Mouse (Mus musculus) midbrain, embryonic 13.5 days (tissue): ENCODE data around the gene Brdt. TPM values are rescaled to one million over a fixed set of nuclear protein-coding genes. Genes with fewer than 3 reads are reported as not detected.

ENCODE experiments used
- ATAC-seq: fragments of 200-750 bp; cut with Nextera tagmentation; 2 replicates; pipeline ENCODE4 v1.8.0; 2017; ENCODE audit warnings: mild to moderate bottlenecking, moderate TSS enrichment, moderate library complexity
- H3K27ac ChIP-seq: fragments of 300-500 bp; sonication (generic); 2 replicates; pipeline ENCODE4 v1.5.1; 2015; ENCODE audit warnings: inconsistent platforms, mild to moderate bottlenecking, moderate library complexity
- H3K27me3 ChIP-seq: fragments of 300-500 bp; sonication (generic); 2 replicates; pipeline ENCODE4 v1.6.1; 2015; ENCODE audit warnings: mild to moderate bottlenecking, inconsistent platforms
- H3K36me3 ChIP-seq: fragments of 300-500 bp; sonication (generic); 2 replicates; pipeline ENCODE4 v1.6.1; 2015; ENCODE audit warnings: mild to moderate bottlenecking, inconsistent platforms
- H3K4me1 ChIP-seq: fragments of 300-500 bp; sonication (generic); replicated peaks from 2 replicates; pipeline ENCODE4 v1.6.1; 2015; ENCODE audit warnings: inconsistent platforms
- H3K4me2 ChIP-seq: fragments of 300-500 bp; sonication (generic); replicated peaks from 2 replicates; pipeline ENCODE4 v1.6.1; 2015; ENCODE audit warnings: moderate library complexity, mild to moderate bottlenecking, inconsistent platforms
- H3K4me3 ChIP-seq: fragments of 300-500 bp; sonication (generic); replicated peaks from 2 replicates; pipeline ENCODE4 v1.5.1; 2015; ENCODE audit warnings: mild to moderate bottlenecking, inconsistent platforms
- H3K9ac ChIP-seq: fragments of 300-500 bp; sonication (generic); replicated peaks from 2 replicates; pipeline ENCODE4 v1.6.1; 2015; ENCODE audit warnings: mild to moderate bottlenecking, inconsistent platforms
- H3K9me3 ChIP-seq: fragments of 300-500 bp; sonication (generic); 2 replicates; pipeline ENCODE4 v1.6.1; 2016; ENCODE audit warnings: mild to moderate bottlenecking, inconsistent platforms
- WGBS: fragments of 180-500 bp; shearing (Covaris S2); methylation state at CpG from one replicate; pipeline ENCODE4 v1.1.7; 2015; 5-methylcytosine and 5-hydroxymethylcytosine counted together
- polyA plus RNA-seq: library from polyadenylated mRNA; unstranded; fragments of >200 nt; fragmentation: Nextera tagmentation; extraction: Ambion mirVana; gene quantifications from 2 replicates; pipeline ENCODE4 v1.2.1, GENCODE M21; 2015

Gene Brdt
- polyA plus RNA-seq, 1 experiment from 2014 or later = 1.5 TPM

DNA sequence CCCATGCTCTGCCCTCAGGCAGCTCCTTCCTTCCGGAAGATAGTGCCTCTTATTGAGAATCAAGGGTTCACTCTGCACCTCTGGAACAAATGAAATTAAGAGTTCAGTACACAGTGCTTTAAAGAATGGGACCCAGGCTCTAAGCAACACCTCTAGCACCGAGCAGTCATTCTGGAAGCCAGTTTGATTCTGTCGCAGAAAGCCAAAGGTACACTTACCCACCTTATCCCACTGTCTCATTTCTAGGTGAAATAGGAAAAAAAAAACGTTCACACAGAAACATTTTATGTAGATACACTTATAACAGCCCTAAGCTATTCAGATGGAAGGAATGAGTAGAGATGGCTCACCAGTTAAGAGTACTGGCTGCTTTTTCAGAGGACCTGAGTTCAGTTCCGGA is 71.5 kb downstream of the Brdt start, which contains the start of gene Ephx4:
Gene Ephx4 (plus strand): TSS at position 301 of the 400 bp plus-strand sequence.
- Histone ChIP-seq H3K9me3 (no peaks in the 10 kb centered on the region), H3K9ac (peak within 1 kb of the TSS; percentile 66), H3K27me3 (peaks cover 37% of the 10 kb centered on the region), H3K27ac (no peak within 1 kb of the TSS), H3K4me1 (peaks cover 12% of the 10 kb centered on the region), H3K4me3 (peak within 1 kb of the TSS; percentile 63), H3K36me3 (no peaks in the 10 kb centered on the region), H3K4me2 (peak within 1 kb of the TSS; percentile 89)
- no peak for ATAC-seq
- WGBS = 21% methylated on average over 5 of the region's 5 CpGs

DNA sequence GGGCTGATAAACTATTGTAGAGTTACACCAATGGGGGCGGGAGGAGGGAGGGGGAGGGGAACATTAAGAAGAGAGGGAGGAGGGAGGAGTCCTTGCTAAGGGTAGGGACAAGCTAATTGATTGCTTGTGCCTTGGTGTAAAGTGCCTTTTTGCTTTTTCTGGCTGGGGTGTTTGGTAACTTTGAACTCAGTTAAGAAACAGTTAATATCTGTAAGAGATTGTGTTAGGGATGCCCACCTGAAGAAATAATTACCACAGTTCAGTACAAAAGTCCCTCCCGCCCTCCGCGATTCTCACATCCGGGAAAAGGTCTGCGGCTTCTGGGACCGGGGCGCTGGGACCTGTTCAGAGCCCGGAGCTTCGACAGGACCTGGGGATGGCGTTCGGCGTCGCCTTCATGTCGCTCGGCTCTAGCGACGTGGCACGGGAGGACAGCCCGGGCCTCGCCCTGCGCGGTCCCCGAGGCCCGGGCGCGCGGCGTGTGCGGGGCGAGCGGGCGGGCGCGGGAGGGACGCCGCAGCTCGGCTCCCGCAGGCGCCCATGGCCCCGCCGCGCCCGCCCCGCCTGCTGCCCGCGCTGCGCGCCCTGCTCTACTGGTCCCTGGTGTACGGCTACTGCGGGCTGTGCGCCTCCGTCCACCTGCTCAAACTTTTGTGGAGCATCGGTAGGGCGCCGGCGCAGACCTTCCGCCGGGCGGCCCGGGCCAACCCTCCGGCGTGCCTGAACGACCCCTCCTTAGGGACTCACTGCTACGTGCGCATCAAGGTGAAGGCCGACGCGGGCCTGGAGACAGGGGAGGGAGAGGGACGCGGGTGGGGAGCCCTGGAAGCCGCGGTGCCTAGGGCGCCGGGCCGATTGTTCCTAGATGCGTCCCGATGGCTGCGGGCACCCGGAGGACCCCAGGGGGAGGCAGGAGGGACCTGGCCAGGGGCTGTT is 72.3 kb downstream of the Brdt start:
- Histone ChIP-seq H3K4me2 (peak overlapping the region; percentile 89), H3K4me1 (peaks cover 12% of the 10 kb centered on the region), H3K27me3 (peaks cover 37% of the 10 kb centered on the region), H3K36me3 (no peaks in the 10 kb centered on the region), H3K27ac (no peak overlapping the region), H3K9ac (peak overlapping the region; percentile 66), H3K4me3 (peak overlapping the region; percentile 63), H3K9me3 (no peaks in the 10 kb centered on the region)
- peak; percentile 90 for ATAC-seq
- WGBS = under 1% methylated on average over 42 of the region's 80 CpGs

- Histone ChIP-seq H3K9me3 (no peaks in the 10 kb centered on the region), H3K36me3 (no peaks in the 10 kb centered on the region), H3K27me3 (peaks cover 37% of the 10 kb centered on the region), H3K4me2 (peak overlapping the region; percentile 89), H3K4me3 (peak overlapping the region; percentile 63), H3K9ac (peak overlapping the region; percentile 66), H3K27ac (no peak overlapping the region), H3K4me1 (peaks cover 12% of the 10 kb centered on the region)
- 26% methylated on average over 12 of the region's 12 CpGs for WGBS
- no peak for ATAC-seq
These were observed 73.2 kb downstream of the Brdt start for GRCm38 (mm10) chr5:107403947-107404684.

DNA sequence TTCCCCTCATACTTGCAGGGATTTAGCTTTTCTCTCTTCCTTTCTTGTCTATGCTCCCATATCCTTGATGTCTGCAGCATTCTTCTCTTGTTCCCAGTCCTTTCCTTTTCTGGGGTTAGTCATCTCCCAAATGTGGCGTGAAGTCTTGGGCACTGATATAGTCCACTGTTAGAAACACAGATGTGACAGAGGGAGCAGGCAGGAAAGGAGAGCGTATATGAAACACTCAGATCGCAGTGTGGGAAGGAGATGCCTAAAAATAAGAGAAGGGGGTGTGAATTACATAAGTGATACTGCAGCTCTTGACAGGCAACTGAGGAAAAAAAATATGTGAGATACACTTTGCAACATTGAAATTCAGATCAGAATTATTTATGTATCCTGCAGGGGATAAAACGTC is 74.4 kb downstream of the Brdt start:
- Histone ChIP-seq H3K4me1 (peaks cover 12% of the 10 kb centered on the region), H3K4me3 (no peak overlapping the region), H3K9ac (no peak overlapping the region), H3K27ac (no peak overlapping the region), H3K4me2 (no peak overlapping the region), H3K9me3 (no peaks in the 10 kb centered on the region), H3K27me3 (peaks cover 37% of the 10 kb centered on the region), H3K36me3 (no peaks in the 10 kb centered on the region)
- 90% methylated on average over 4 of the region's 4 CpGs for WGBS
- no peak for ATAC-seq

DNA sequence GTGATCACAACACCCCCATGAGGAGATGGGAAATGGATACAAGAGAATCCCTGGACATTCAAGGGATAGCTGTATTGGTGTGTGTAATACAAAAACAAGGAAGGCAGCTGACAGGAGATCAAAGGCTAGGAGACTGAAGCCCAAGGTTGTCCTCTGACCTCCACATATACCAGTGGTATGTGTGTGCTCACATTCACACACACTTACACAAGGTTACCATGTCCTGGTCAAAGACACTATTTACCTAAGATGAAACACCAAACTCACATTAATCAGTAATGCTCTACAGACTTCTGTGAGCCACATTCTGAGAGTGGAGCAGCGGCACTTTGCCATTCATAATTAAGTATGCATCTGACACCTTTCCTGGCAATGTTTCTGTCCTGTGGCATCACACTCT is 79.3 kb downstream of the Brdt start:
- no peak overlapping the region for H3K4me3 ChIP-seq
- H3K36me3 ChIP-seq = no peaks in the 10 kb centered on the region
- H3K27ac ChIP-seq = no peak overlapping the region
- 92% methylated on average over 1 of the region's 1 CpGs for WGBS
- no peak overlapping the region for H3K9ac ChIP-seq
- no peaks in the 10 kb centered on the region for H3K9me3 ChIP-seq
- no peak for ATAC-seq
- H3K4me2 ChIP-seq = no peak overlapping the region
- H3K27me3 ChIP-seq = peaks cover 3% of the 10 kb centered on the region
- H3K4me1 ChIP-seq = no peaks in the 10 kb centered on the region

GRCm38 (mm10) chr5:107411326-107411725 is 80.4 kb downstream of the Brdt start:
- H3K27ac ChIP-seq = no peak overlapping the region
- no peak for ATAC-seq
- H3K9me3 ChIP-seq = no peaks in the 10 kb centered on the region
- H3K4me1 ChIP-seq = no peaks in the 10 kb centered on the region
- H3K27me3 ChIP-seq = no peaks in the 10 kb centered on the region
- no peak overlapping the region for H3K4me3 ChIP-seq
- 74% methylated on average over 4 of the region's 4 CpGs for WGBS
- H3K9ac ChIP-seq = no peak overlapping the region
- H3K4me2 ChIP-seq = no peak overlapping the region
- no peaks in the 10 kb centered on the region for H3K36me3 ChIP-seq

DNA sequence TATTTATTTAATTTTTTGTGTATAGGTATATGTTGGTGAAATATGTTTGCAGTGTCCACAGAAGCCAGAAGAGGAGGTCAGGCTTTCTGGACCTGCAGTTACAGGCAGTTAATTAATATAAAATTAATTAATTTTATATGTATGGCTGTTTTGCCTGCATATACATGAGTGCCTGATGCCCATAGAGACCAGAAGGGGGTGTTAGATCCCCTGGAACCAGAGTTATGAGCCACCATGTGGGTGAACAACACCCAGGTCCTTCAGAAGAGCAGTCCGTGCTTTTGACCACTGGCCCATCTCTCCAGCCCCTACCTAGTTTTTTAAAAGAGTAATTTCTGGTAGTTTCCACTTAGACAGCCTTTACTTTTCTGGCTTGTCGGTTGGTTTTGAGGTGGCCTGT is 81.3 kb downstream of the Brdt start:
- Histone ChIP-seq H3K36me3 (no peaks in the 10 kb centered on the region), H3K9me3 (no peaks in the 10 kb centered on the region), H3K4me1 (no peaks in the 10 kb centered on the region), H3K4me3 (no peak overlapping the region), H3K27ac (no peak overlapping the region), H3K27me3 (no peaks in the 10 kb centered on the region), H3K4me2 (no peak overlapping the region), H3K9ac (no peak overlapping the region)
- ATAC-seq = no peak
- 77% methylated on average over 2 of the region's 2 CpGs for WGBS

- no peaks in the 10 kb centered on the region for H3K36me3 ChIP-seq
- H3K9ac ChIP-seq = no peak overlapping the region
- no peaks in the 10 kb centered on the region for H3K9me3 ChIP-seq
- no peaks in the 10 kb centered on the region for H3K27me3 ChIP-seq
- no peak for ATAC-seq
- 78% methylated on average over 2 of the region's 2 CpGs for WGBS
- H3K4me1 ChIP-seq = no peaks in the 10 kb centered on the region
- H3K4me3 ChIP-seq = no peak overlapping the region
- no peak overlapping the region for H3K27ac ChIP-seq
- H3K4me2 ChIP-seq = no peak overlapping the region
These were observed 84.1 kb downstream of the Brdt start for GRCm38 (mm10) chr5:107415098-107415497.

GRCm38 (mm10) chr5:107421676-107422075 is 90.7 kb downstream of the Brdt start:
- Histone ChIP-seq H3K4me3 (no peak overlapping the region), H3K9me3 (no peaks in the 10 kb centered on the region), H3K4me2 (no peak overlapping the region), H3K9ac (no peak overlapping the region), H3K4me1 (no peaks in the 10 kb centered on the region), H3K36me3 (no peaks in the 10 kb centered on the region), H3K27me3 (no peaks in the 10 kb centered on the region), H3K27ac (no peak overlapping the region)
- no peak for ATAC-seq
- WGBS = 66% methylated on average over 1 of the region's 1 CpGs

GRCm38 (mm10) chr5:107431249-107431648 is 100.3 kb downstream of the Brdt start, which contains the start of gene Lpcat2b:
Gene Lpcat2b (plus strand): TSS chr5:107431549.
- Histone ChIP-seq H3K27me3 (no peaks in the 10 kb centered on the region), H3K4me2 (no peak within 1 kb of the TSS), H3K4me1 (no peaks in the 10 kb centered on the region), H3K9me3 (no peaks in the 10 kb centered on the region), H3K4me3 (no peak within 1 kb of the TSS), H3K27ac (no peak within 1 kb of the TSS), H3K9ac (no peak within 1 kb of the TSS), H3K36me3 (no peaks in the 10 kb centered on the region)
- 83% methylated on average over 3 of the region's 3 CpGs for WGBS
- no peak for ATAC-seq

DNA sequence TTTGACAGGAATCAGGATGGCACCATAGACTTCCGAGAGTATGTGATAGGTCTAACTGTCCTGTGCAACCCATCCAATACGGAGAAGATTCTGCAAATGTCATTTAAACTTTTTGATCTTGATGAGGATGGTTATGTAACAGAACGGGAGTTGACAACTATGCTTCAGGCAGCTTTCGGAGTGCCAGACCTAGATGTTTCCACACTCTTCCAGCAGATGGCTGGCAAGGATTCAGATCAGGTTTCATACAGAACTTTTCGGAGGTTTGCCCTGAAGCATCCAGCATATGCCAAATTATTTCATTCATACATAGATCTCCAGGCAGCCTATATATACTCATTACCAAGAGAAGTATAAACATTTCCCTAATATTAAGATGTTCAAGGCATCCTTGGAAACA is 103.0 kb downstream of the Brdt start:
- no peaks in the 10 kb centered on the region for H3K36me3 ChIP-seq
- no peaks in the 10 kb centered on the region for H3K9me3 ChIP-seq
- 88% methylated on average over 5 of the region's 5 CpGs for WGBS
- no peaks in the 10 kb centered on the region for H3K27me3 ChIP-seq
- H3K4me3 ChIP-seq = no peak overlapping the region
- H3K4me2 ChIP-seq = no peak overlapping the region
- no peak overlapping the region for H3K27ac ChIP-seq
- ATAC-seq = no peak
- peaks cover 8% of the 10 kb centered on the region for H3K4me1 ChIP-seq
- no peak overlapping the region for H3K9ac ChIP-seq

DNA sequence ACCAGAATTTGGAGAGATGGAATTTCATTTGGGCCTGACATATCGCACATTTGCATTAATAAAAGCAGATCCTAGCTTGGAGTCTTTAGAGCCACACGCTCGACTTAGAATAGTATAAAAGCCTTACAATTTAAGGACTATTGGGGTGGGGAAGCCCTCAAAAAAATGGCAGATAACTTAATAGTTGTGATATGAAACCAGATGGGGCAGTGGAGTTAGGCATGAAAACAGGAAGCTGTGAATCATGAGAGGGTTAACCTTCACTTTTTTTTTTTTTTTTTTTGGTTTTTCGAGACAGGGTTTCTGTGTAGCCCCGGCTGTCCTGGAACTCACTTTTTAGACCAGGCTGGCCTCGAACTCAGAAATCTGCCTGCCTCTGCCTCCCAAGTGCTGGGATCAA is 105.2 kb downstream of the Brdt start:
- Histone ChIP-seq H3K4me3 (no peak overlapping the region), H3K27ac (no peak overlapping the region), H3K4me1 (peaks cover 8% of the 10 kb centered on the region), H3K36me3 (no peaks in the 10 kb centered on the region), H3K4me2 (no peak overlapping the region), H3K9me3 (no peaks in the 10 kb centered on the region), H3K27me3 (no peaks in the 10 kb centered on the region), H3K9ac (no peak overlapping the region)
- no peak for ATAC-seq
- 96% methylated on average over 6 of the region's 6 CpGs for WGBS
